Mouse (Mus musculus) lung, postnatal 0 days (tissue): ENCODE results near the gene Smim22. TPM values are rescaled to one million over a fixed set of nuclear protein-coding genes. Genes with fewer than 3 reads are reported as not detected.

Experiments
- ATAC-seq: fragments of 200-750 bp; cut with Nextera tagmentation; 2 replicates; pipeline ENCODE4 v1.8.0; 2017; ENCODE audit warnings: moderate library complexity
- DNase-seq: peaks from one replicate; pipeline ENCODE4 v3.0.0-alpha.2; 2016; ENCODE audit warnings: low spot score
- H3K27ac ChIP-seq: fragments of 300-500 bp; sonication (generic); 2 replicates; pipeline ENCODE4 v1.5.1; 2014; ENCODE audit warnings: antibody characterized with exemption, mild to moderate bottlenecking, low read length, mixed read lengths
- H3K27me3 ChIP-seq: fragments of 300-500 bp; sonication (generic); replicated peaks from 2 replicates; pipeline ENCODE4 v1.6.1; 2014; ENCODE audit warnings: low read length, mixed read lengths; ENCODE audit not compliant: insufficient read depth
- H3K36me3 ChIP-seq: fragments of 300-500 bp; sonication (generic); 2 replicates; pipeline ENCODE4 v1.6.1; 2014; ENCODE audit warnings: low read length, mixed read lengths; ENCODE audit not compliant: insufficient read depth
- H3K4me1 ChIP-seq: fragments of 300-500 bp; sonication (generic); 2 replicates; pipeline ENCODE4 v1.6.1; 2014; ENCODE audit warnings: antibody characterized with exemption, low read depth, low read length, mixed read lengths; ENCODE audit not compliant: insufficient read depth
- H3K4me2 ChIP-seq: fragments of 300-500 bp; sonication (generic); replicated peaks from 2 replicates; pipeline ENCODE4 v1.6.1; 2014; ENCODE audit warnings: low read depth, mild to moderate bottlenecking, low read length, moderate library complexity, mixed read lengths
- H3K4me3 ChIP-seq: fragments of 300-500 bp; sonication (generic); 2 replicates; pipeline ENCODE4 v1.5.1; 2014; ENCODE audit warnings: low read depth, low read length
- H3K9ac ChIP-seq: fragments of 300-500 bp; sonication (generic); replicated peaks from 2 replicates; pipeline ENCODE4 v1.6.1; 2014; ENCODE audit warnings: low read depth, mild to moderate bottlenecking
- H3K9me3 ChIP-seq: fragments of 300-500 bp; sonication (generic); 2 replicates; pipeline ENCODE4 v1.6.1; 2016; ENCODE audit warnings: low read length, mixed read lengths
- CTCF ChIP-seq: IDR thresholded peaks from 2 replicates; pipeline ENCODE4 v1.5.1; 2016; ENCODE audit warnings: antibody characterized with exemption, mild to moderate bottlenecking
- EP300 ChIP-seq: IDR thresholded peaks from 2 replicates; pipeline ENCODE4 v1.6.1; 2016; ENCODE audit warnings: antibody characterized with exemption, mild to moderate bottlenecking, control low read depth
- WGBS: fragments of 180-500 bp; shearing (Covaris S2); extraction: QIAGEN DNeasy Blood & Tissue Kit; methylation state at CpG from one replicate; pipeline ENCODE4 v1.1.7; 2014; 5-methylcytosine and 5-hydroxymethylcytosine counted together
- polyA plus RNA-seq: library from polyadenylated mRNA; unstranded; fragments of >200 nt; fragmentation: Nextera tagmentation; extraction: Ambion mirVana; gene quantifications from 2 replicates; pipeline ENCODE4 v1.2.1, GENCODE M21; 2015

Smim22 gene
- polyA plus RNA-seq, 1 experiment from 2014 or later: 59.4 TPM

DNA sequence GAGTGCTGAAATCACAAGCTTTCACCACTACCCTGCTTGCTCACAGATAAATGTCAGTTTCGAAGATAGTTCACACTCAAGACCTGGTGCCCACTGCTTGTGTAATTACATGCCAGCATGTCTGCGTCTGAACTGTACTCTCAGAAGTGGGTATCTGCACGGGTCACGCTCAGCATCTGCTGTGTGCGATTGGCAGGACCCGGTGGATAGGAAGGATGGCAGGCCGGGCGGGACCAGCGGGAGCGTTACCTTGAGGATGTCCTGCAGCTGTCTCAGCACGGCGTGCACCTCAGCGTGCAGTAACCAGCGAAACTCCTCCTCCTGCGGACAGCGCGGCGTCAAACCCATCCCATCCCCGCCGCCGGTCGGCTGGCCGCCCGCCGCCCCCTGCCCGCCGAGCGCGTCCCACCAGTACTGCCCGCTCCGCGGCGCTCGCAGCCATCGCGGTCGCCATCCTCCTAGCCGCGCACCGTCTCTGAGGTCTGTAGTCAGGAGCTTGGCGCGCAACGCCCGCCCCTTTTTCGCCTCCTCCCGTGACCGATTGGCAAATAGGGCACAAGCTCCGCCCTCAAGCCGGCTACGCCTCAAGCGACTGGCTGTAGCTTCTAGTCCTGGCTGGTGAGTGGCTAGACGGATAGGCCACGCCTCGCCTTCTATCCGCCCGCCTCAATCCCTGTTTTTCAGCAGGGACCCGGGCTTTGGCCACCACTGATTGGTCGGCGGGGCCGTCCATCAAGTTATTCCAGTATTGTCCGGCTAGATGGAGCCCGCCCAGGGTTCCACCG is 6.2 kb downstream of the Smim22 start, which contains the start of gene Rogdi:
Gene Rogdi, minus strand, starts transcription at position 500 of the 785 bp plus-strand sequence.
- H3K27ac ChIP-seq: peak within 1 kb of the TSS; percentile 43; the same call in 1 of the 2 replicates
- H3K9me3 ChIP-seq: no peaks in the 10 kb centered on the region
- DNase-seq: peak; percentile 100
- peaks cover 9% of the 10 kb centered on the region; the same call in 1 of the 2 replicates for H3K4me1 ChIP-seq
- H3K4me3 ChIP-seq: peak within 1 kb of the TSS; percentile 65
- no peaks in the 10 kb centered on the region for H3K27me3 ChIP-seq
- WGBS: under 1% methylated on average over 61 of the region's 63 CpGs
- peak; percentile 99 for ATAC-seq
- H3K36me3 ChIP-seq: peaks cover 20% of the 10 kb centered on the region
- peak; percentile 50 for TF ChIP-seq CTCF
- no peak for TF ChIP-seq EP300
- peak within 1 kb of the TSS; percentile 39; the same call in 1 of the 2 replicates for H3K9ac ChIP-seq
- H3K4me2 ChIP-seq: peak within 1 kb of the TSS; percentile 87

DNA sequence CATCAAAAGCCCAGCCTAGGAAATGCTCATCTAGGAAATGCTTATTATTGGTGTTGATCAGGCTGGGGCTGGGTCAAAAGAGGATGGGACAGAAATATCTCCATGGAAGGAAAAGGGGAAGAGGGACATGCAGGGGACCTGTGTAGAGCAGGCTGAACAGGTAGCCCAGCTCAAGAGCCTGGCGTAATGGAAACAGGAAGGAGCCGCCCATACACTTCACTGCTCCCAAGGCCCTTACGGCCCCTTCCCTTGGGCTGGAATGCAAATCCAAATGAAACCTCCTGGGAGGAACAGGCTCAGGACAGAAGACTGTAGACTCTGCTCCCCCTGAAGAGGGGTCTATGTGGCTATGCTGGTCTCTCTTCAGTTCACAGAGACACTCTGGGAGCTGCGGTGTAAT is 7.5 kb downstream of the Smim22 start:
- Histone ChIP-seq H3K4me1 (peaks cover 9% of the 10 kb centered on the region; the same call in 1 of the 2 replicates), H3K27ac (0 out of 2 replicates have a peak overlapping the region, but pooled peaks have one; percentile 26), H3K27me3 (no peaks in the 10 kb centered on the region), H3K9me3 (no peaks in the 10 kb centered on the region), H3K36me3 (peaks cover 33% of the 10 kb centered on the region), H3K9ac (no peak overlapping the region), H3K4me3 (no peak overlapping the region), H3K4me2 (no peak overlapping the region)
- TF ChIP-seq CTCF: no peak
- TF ChIP-seq EP300: peak; percentile 28
- DNase-seq: peak; percentile 68
- ATAC-seq: no peak
- 60% methylated on average over 4 of the region's 4 CpGs for WGBS

DNA sequence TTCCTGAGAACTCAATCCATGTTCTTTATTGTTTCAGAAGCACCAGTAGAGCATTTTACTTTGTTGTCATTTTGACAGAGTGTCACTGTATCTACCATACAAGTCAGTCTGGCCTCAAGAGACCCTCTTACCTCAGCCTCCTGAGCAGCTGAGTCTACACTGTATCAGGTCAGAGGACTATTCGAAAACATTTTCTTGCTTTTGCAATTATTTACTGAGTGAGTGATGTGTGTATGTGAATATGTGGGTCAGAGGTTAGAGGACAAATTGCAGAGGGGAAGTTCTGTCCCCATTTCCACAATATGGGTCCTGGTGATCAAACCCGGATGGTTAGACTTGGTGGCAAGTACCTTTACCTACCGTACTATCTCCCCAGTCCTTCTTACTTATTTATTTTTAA is 16.9 kb downstream of the Smim22 start:
- 95% methylated on average over 3 of the region's 3 CpGs for WGBS
- Histone ChIP-seq H3K4me3 (no peak overlapping the region), H3K9ac (no peak overlapping the region), H3K9me3 (no peaks in the 10 kb centered on the region), H3K36me3 (peaks cover 56% of the 10 kb centered on the region), H3K4me1 (no peaks in the 10 kb centered on the region), H3K27me3 (no peaks in the 10 kb centered on the region), H3K4me2 (no peak overlapping the region), H3K27ac (no peak overlapping the region)
- DNase-seq (no peak), ATAC-seq (no peak)
- TF ChIP-seq CTCF: no peak
- TF ChIP-seq EP300: no peak

DNA sequence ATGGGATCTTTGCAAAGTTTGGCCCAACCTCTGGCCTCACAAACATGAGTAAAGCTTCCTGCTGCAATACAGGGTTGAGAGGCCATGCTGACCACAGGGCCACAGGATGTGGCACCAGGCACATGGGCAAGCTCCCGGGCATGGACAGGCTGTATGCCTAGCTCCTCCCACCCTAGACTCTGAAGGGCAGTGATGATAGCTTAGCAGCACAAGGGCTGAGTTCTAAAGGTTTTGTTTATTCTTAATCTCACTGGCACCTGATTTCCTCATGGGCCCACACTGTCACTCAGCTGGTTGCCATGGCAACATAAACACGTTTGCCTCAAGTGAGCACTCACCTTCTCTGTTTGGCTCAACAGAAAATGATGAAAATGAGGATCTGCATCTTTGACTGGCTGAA is 22.8 kb downstream of the Smim22 start:
- peak; percentile 76 for DNase-seq
- no peak overlapping the region for H3K27ac ChIP-seq
- peak; percentile 91 for ATAC-seq
- H3K9ac ChIP-seq: no peak overlapping the region
- peaks cover 72% of the 10 kb centered on the region for H3K36me3 ChIP-seq
- H3K4me2 ChIP-seq: no peak overlapping the region
- H3K27me3 ChIP-seq: no peaks in the 10 kb centered on the region
- 35% methylated on average over 2 of the region's 2 CpGs for WGBS
- no peaks in the 10 kb centered on the region for H3K9me3 ChIP-seq
- TF ChIP-seq EP300 (no peak), CTCF (no peak)
- no peaks in the 10 kb centered on the region for H3K4me1 ChIP-seq
- no peak overlapping the region for H3K4me3 ChIP-seq

DNA sequence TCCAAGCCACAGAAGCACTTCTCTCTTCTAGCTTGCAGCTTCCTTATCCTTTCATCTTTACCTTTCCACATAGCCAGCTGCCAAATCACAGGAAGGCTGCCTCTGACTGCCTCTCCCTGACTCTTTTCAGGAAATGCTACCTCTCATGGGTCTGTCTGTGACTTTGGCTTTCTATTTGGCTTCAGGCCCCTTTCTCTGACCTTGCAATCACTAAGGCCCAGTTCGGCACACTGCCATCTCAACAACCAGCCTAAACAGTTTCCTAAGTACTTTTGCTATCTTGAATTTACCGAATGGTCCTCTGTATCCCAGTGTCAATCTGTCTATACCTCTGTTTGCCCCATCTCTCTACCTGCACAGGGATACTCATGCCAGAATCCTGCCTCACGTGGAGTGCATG is 28.5 kb downstream of the Smim22 start:
- TF ChIP-seq CTCF (no peak), EP300 (no peak)
- peaks cover 63% of the 10 kb centered on the region; the same call in 1 of the 2 replicates for H3K36me3 ChIP-seq
- H3K9me3 ChIP-seq: no peaks in the 10 kb centered on the region
- H3K27me3 ChIP-seq: no peaks in the 10 kb centered on the region
- H3K4me1 ChIP-seq: no peaks in the 10 kb centered on the region
- H3K9ac ChIP-seq: no peak overlapping the region
- H3K4me2 ChIP-seq: no peak overlapping the region
- H3K4me3 ChIP-seq: no peak overlapping the region
- WGBS: 92% methylated on average over 3 of the region's 3 CpGs
- H3K27ac ChIP-seq: no peak overlapping the region
- DNase-seq (no peak), ATAC-seq (no peak)

DNA sequence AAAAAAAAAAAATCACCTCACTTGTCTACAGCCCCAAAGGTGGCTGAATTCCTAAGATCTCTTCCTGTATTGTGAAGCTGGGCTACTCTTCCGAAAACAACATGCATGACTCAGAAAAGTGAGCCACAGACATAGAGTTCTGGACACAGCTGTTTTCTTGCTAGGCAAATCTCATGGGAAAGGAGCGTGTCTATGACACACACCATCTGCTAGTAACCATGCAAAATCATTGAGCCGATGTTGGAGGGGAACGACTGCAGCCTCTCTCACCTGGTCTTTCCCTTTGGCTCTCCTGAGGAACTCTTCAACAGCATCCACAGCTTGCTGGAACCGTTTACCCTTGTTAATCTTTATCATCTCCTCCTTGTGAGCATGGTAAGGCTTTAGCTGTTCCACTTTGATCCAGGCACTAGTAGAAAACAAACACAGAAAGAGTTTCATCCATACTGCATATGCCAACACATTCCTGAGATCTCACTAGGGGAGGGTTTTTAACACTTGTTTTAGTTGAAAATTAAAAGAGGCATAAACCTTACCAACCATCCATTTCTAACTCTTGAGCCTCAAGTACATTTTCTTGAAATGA is 29.7 kb downstream of the Smim22 start:
- Histone ChIP-seq H3K4me3 (no peak overlapping the region), H3K9ac (no peak overlapping the region), H3K9me3 (no peaks in the 10 kb centered on the region), H3K36me3 (peaks cover 59% of the 10 kb centered on the region), H3K4me2 (no peak overlapping the region), H3K27ac (no peak overlapping the region), H3K27me3 (no peaks in the 10 kb centered on the region), H3K4me1 (no peaks in the 10 kb centered on the region)
- WGBS: 74% methylated on average over 5 of the region's 5 CpGs
- TF ChIP-seq EP300 (no peak), CTCF (no peak)
- ATAC-seq (no peak; the same call in 1 of the 2 replicates), DNase-seq (peak; percentile 25)
